Mouse (Mus musculus): ENCODE results near the gene Grid1.
A peak's percentile ranks its signal among the peaks of the same experiment; 100 is the strongest.

Gene Grid1

DNA sequence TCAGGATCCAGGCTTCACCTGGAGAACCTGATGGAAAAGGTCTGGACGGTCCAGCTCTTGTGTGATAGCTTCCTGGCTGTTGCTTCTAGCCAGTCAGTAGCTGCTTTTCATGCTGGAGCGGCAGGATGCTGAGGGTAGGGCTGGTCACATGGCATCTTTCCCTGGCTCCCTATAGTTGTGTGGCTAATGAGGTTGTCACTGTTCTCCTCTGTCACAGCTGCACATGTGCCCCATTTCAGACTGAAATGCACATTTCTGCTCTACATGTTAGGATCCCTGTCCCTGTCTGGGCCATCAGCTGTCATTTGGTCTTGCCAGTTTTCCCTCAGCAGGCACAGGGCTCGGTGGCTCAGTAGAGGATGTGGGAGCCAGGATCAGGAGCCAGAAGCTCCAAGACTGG is 17.2 kb downstream of the Grid1 start:
- no peak for DNase-seq (ENCODE audit: low read depth)

DNA sequence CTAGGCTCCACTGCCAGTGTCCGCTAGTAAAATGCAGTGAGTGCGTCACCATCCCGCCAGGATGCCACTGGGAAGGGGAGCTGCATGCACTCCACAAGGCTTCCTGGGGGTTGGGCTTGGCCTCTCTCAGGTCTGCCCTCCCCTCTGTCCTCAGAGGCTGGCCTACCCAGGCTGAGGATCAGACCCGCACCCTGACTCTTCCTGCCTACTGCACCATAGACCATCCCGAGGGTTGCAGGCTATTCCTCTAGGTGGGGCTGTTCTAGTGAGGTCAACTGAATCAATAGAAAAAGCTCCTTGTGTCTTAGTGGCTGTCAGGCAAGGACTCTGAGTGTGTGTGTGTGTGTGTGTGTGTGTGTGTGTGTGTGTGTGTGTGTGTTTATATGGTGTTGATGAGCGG is 19.1 kb downstream of the Grid1 start:
- DNase-seq (ENCODE audit: low read depth) = no peak

DNA sequence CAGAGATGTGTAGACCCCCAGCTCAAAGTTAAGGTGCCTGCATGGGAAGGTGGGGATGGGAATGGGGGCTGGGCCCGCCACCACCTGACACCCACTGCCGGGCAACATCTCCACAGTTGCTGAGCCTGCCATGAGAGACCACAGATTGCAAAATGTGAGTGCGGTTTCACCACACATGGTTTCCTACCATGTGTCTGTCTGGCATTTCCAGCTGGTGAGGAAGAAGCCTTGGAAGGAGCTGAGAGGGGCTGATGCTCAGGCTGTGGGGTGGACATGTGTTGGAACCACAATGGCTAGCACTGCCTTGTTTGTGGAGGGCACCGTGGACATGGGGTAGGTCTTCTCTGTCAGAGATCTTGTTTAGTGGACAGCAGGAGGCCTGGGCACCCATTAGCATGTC is 20.0 kb downstream of the Grid1 start:
- DNase-seq (ENCODE audit: low read depth) = no peak

GRCm38 (mm10) chr14:34843579-34843978 is 23.7 kb downstream of the Grid1 start:
- no peak for DNase-seq (ENCODE audit: low read depth)

DNA sequence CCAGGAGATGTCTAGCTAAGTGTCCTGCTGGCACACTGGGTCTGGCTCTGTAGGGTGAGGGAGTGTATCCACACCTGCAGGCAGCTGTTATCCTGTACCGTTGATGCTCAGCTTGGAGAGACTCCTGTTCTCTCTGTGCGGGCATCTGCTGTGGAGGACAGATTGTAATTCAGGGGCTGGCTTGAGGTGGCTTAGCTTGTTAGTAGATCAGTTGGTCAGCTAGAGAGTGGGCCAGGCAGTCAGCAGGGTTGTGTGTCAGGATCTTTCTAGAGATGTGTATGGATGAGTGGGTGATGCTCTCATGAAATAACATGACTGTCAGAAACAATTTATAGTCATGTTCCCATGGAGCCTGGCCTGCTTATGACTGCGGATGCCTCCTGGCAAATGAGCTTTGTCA is 24.3 kb downstream of the Grid1 start:
- no peak for DNase-seq (ENCODE audit: low read depth)

GRCm38 (mm10) chr14:34846799-34847198 is 26.9 kb downstream of the Grid1 start:
- no peak for DNase-seq (ENCODE audit: low read depth)

GRCm38 (mm10) chr14:34847625-34848024 is 27.7 kb downstream of the Grid1 start:
- DNase-seq (ENCODE audit: low read depth) = no peak

GRCm38 (mm10) chr14:34860891-34861780 is 41.2 kb downstream of the Grid1 start:
- DNase-seq (ENCODE audit: low read depth) = no peak

DNA sequence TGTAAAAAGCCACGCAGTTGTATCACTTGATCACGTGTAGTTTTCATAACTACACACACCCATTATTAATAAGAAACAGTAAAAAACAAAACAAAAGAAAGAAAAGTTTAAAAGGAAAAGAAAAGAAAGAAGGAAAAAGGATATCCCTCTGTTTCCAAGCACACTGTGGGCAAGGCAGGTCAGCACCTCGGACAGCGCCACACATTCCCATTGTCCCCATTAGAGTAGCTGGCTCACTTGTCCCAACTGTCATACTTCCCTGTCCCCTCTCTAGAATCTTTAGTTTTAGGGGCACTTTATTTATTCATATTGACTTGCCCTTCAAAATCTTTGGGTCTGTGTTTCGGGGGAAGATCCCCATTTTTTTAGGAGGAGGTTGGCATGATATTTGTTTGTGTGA is 47.4 kb downstream of the Grid1 start:
- DNase-seq (ENCODE audit: low read depth) = peak; percentile 3

GRCm38 (mm10) chr14:34868513-34869260 is 48.8 kb downstream of the Grid1 start:
- DNase-seq (ENCODE audit: low read depth) = no peak

GRCm38 (mm10) chr14:34879996-34880395 is 60.1 kb downstream of the Grid1 start:
- no peak for DNase-seq (ENCODE audit: low read depth)

DNA sequence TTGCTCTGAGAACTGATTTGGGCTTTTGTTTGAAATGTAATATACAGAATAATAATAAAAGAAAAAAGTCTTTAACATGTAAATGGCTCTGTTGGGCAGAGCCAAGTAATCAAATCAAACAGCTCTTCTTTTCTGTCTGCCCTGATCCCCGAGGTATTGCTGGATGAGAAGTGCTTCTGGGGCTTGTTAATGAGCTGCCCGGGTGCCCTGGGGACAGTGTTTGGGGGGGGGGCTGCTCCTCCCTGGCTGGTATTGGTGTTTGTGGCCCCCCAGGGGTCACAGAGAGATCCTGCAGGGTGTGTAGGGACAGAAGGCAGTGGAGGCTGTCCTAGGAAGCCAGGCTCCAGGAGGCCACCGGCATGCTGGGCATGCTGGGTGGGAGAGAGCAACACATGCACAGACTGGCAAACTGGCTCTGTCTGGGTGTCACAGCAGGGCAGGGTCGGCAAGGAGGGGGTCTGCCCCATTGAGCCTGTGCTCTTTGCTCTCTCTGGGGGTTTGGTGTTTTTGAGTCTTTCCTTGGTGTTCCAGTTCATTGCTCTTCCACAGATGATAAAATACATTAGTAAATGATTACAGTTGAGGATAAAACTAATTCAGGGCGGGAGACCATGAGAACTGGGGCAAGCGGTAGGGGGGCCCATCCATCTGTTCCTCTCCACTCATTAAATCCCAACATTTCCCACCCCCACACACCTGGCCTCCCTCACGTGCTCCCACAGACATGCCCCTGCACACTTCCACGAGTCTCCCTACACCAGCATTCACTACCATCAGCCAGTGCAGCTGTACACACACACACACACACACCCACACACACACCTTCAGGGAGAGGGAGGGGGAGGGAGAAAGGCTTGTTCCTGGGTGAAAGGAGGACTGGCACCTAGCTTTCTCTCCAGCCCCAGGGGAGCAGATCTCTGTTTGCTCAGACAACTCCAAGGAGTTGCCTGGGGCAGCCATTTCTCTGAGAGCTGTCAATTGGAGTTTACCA is 60.8 kb downstream of the Grid1 start:
- DNase-seq (ENCODE audit: low read depth) = no peak

- no peak for DNase-seq (ENCODE audit: low read depth)
These were observed 64.3 kb downstream of the Grid1 start for GRCm38 (mm10) chr14:34884194-34884593.

- DNase-seq (ENCODE audit: low read depth) = no peak
These were observed 64.7 kb downstream of the Grid1 start for GRCm38 (mm10) chr14:34884611-34885010.

DNA sequence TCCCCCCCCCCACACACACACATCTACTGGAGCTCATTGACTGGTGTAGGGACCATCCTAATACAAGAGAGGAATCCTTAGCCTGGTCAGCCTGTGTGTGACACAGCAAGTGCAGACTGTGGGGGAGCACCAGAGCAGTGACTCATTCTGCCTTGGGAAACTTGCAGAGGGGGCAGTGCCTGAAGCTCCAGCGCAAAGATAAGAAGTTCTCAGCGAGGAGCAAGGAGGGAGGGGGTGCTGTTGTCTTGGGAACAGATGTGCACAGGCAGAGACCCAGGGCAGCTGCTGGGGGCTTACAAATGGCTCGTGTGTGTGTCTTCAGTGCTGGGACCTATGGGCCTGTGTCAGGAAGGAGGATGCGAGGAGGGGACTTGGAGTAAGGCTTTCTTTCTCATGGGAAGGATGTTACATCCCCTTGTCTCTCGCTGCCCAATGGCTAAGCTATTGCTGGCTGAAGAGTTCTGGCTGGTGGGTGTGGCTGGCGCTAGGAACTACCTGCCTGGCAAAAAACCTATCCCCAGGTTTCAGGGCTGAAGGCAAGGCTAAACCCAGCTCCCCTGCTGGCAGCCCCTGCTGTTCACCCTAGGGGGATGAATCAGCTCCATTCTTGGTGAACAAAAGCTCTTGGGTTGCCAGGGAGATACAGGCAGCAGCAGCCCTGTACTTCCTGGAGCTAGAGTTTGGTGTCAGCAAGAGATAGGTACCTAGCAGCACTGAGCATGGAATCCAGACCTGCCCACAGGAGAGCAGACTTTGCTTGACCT is 72.0 kb downstream of the Grid1 start:
- no peak for DNase-seq (ENCODE audit: low read depth)

- DNase-seq (ENCODE audit: low read depth) = no peak
These were observed 76.5 kb downstream of the Grid1 start for GRCm38 (mm10) chr14:34896253-34896982.

DNA sequence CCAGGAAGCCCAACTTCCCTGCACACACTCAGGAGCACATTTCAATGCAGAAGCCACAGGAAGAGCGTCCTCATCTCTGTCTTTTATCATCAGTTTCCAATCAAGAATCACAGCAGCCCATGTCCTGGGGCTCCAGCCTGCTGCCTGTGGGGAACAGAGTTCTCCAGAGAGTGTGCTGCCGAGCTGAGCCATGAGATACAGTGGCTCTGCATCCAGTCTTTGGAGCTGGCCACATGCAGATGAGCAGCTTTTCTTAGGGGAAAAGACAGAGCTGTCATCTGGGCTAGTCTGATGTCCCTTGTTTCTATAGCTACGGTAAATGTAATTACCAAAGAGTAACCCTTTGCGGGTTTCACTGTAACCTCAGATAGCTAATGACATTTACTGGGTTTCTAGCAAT is 83.9 kb downstream of the Grid1 start:
- DNase-seq (ENCODE audit: low read depth) = no peak

DNA sequence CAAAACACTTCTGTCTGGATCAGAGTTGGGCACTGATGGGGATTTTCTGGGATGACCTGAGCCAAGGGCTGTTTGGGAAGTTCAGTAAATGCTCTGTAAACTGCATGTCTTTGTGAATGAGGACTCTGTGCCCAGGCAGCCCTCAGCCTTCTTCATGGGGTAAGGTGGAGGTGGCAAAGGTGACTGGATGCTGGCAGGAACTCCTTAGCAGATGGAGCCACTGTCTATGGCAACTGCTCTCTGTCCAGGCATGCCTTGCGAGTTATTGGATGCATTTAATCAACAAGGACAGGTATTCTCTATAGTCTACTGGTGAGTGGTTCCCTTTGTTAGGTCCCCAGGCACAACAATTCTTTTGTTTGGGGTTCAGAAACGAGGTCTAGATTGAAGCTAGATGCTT is 85.8 kb downstream of the Grid1 start:
- no peak for DNase-seq (ENCODE audit: low read depth)

DNA sequence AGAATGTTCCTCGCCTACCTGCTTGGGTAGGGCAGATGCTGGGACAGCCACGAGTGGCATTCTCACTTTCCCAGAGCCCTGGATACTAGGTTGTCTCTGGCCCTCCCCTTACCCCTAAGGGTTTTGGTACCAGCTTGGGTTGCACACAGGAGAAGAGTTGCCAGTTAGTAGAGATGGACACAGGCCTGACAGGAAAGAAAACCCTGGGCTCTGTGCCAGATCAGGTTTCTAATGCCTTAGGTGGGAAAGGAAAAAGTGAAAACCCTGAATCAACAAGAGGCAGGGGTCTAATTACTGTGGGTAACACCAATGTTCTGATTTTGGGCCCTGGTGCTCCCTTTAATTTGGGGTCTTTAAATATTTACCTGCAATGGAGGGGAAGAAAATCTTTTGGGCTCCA is 88.5 kb downstream of the Grid1 start:
- no peak for DNase-seq (ENCODE audit: low read depth)

DNA sequence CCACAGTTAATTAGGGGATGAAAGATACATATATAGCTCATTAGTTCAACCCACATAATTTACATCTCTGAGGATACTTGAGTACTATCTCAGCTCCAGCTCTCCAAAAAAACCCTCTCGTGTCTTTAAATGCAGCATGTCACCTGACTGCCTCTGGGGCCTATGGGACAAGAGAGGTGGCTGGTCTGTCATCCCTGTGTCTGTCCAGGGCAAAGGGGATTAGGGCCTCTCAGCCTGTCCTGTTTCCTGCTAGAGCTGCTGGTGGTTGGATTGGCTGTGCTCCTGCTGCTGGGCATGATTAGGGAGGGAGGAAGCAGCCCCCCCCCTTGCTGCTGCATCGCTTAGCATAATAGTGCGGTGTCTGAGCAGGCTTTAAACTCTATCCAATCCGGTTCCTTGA is 88.9 kb downstream of the Grid1 start:
- no peak for DNase-seq (ENCODE audit: low read depth)

DNA sequence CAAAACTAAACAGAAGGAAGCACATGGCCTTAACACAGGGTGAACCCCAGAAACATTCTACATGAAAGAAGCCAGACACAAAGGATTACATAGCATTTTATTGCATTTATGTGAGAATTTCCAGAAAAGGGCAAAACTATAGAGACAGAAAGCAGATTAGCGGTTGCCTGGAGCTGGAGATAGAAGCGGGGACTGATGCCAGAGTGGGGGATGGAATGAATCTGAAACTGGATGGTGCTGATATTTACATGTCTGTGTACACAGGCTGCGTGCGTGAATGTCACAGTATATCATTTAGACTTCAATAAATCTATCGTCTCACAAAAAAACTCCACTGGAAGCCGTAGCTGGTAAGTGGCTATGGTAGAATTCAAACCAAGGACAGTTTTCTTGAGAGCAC is 96.4 kb downstream of the Grid1 start:
- DNase-seq (ENCODE audit: low read depth) = no peak
